Mouse (Mus musculus): Measurements from ENCODE around the gene 4933430I17Rik. TPM values are rescaled to one million over a fixed set of nuclear protein-coding genes. Genes with fewer than 3 reads are reported as not detected.
"Not testable (repeated sequence)": the region's sequence is repeated elsewhere in the genome, so short reads cannot be mapped to it uniquely, and the experiment has no call there.

4933430I17Rik gene
- polyA plus RNA-seq (2014; fragmentation: Nextera tagmentation; extraction: Ambion mirVana), result 0.11 and 0.41 TPM in 2 replicates

GRCm38 (mm10) chr4:62524651-62525488 lies at the start of gene 4933430I17Rik, which contains the start of gene Pole3:
Gene 4933430I17Rik (plus strand): TSS chr4:62525369.
Gene Pole3 (minus strand): TSS chr4:62525068.
- ATAC-seq (ENCODE audit: insufficient number of reproducible peaks, insufficient read depth, low FRiP score, low read depth), result peak; percentile 98
- Histone ChIP-seq H3K27me3 (ENCODE audit: control insufficient read depth, insufficient read depth, low read length) (no peaks in the 10 kb centered on the region), H3K27ac (replicated peaks in 1 of 2; ENCODE audit: control insufficient read depth in 1 of 2, insufficient read depth in 1 of 2, low read depth in 2 of 2, low read length in 2 of 2) (peak within 1 kb of the TSS; percentile 94 to 100), H3K4me2 (ENCODE audit: low read length) (peak within 1 kb of the TSS; percentile 70), H3K4me3 (ENCODE audit: control insufficient read depth in 1 of 2, insufficient read depth in 1 of 2, low read depth in 1 of 2, low read length in 2 of 2) (peak within 1 kb of the TSS; percentile 66 to 93), H3K4me1 (ENCODE audit: control insufficient read depth in 2 of 2, insufficient read depth in 2 of 2, low read length in 2 of 2) (peaks cover 3 to 7% of the 10 kb centered on the region in 2 experiments; a peak in 2 of 4 replicates), H3K9me3 (ENCODE audit: control insufficient read depth, low read length) (no peaks in the 10 kb centered on the region), H3K36me3 (ENCODE audit: control insufficient read depth, insufficient read depth, low read length) (peaks cover 23% of the 10 kb centered on the region), H3K9ac (ENCODE audit: low read length) (peak within 1 kb of the TSS; percentile 82)
- under 1% methylated on average over 59 of the region's 59 CpGs for WGBS

DNA sequence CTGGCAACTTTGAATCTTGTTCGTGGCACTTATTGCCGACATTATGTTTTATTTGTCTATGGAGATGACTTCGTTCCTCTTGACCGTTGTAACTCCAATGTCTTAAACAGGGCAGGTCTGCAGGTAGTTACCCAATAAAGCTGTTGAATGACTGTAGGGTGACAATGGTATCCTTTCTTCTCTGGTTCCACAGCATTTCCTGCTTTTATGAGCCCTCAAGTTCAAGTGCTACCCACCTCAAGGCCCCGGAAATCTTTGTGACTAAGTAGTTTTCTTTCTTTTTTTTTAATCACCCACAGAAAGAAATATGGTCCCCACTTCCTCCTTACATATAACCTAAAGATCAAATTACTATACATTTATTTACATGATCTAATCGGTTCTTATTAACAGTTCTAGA lies 49.4 kb upstream of the 4933430I17Rik start:
- ATAC-seq (ENCODE audit: insufficient number of reproducible peaks, insufficient read depth, low FRiP score, low read depth), result no peak
- WGBS, result 86% methylated on average over 6 of the region's 6 CpGs
- Histone ChIP-seq H3K9me3 (ENCODE audit: control insufficient read depth, low read length) (no peaks in the 10 kb centered on the region), H3K9ac (ENCODE audit: low read length) (no peak overlapping the region), H3K36me3 (ENCODE audit: control insufficient read depth, insufficient read depth, low read length) (no peaks in the 10 kb centered on the region), H3K4me2 (ENCODE audit: low read length) (no peak overlapping the region), H3K27ac (replicated peaks in 1 of 2; ENCODE audit: control insufficient read depth in 1 of 2, insufficient read depth in 1 of 2, low read depth in 2 of 2, low read length in 2 of 2) (no peak overlapping the region), H3K27me3 (ENCODE audit: control insufficient read depth, insufficient read depth, low read length) (no peaks in the 10 kb centered on the region), H3K4me1 (ENCODE audit: control insufficient read depth in 2 of 2, insufficient read depth in 2 of 2, low read length in 2 of 2) (peaks cover 0 to 7% of the 10 kb centered on the region in 2 experiments; a peak in 3 of 4 replicates), H3K4me3 (ENCODE audit: control insufficient read depth in 1 of 2, insufficient read depth in 1 of 2, low read depth in 1 of 2, low read length in 2 of 2) (no peak overlapping the region)

- no peaks in the 10 kb centered on the region for H3K36me3 ChIP-seq (ENCODE audit: control insufficient read depth, insufficient read depth, low read length)
- H3K4me1 ChIP-seq (ENCODE audit: control insufficient read depth in 2 of 2, insufficient read depth in 2 of 2, low read length in 2 of 2), result peaks cover 0 to 7% of the 10 kb centered on the region in 2 experiments; a peak in 3 of 4 replicates
- no peak overlapping the region for H3K4me2 ChIP-seq (ENCODE audit: low read length)
- no peaks in the 10 kb centered on the region for H3K27me3 ChIP-seq (ENCODE audit: control insufficient read depth, insufficient read depth, low read length)
- H3K4me3 ChIP-seq (ENCODE audit: control insufficient read depth in 1 of 2, insufficient read depth in 1 of 2, low read depth in 1 of 2, low read length in 2 of 2), result no peak overlapping the region
- ATAC-seq (ENCODE audit: insufficient number of reproducible peaks, insufficient read depth, low FRiP score, low read depth), result no peak
- no peak overlapping the region for H3K9ac ChIP-seq (ENCODE audit: low read length)
- 73% methylated on average over 6 of the region's 6 CpGs for WGBS
- H3K27ac ChIP-seq (replicated peaks in 1 of 2; ENCODE audit: control insufficient read depth in 1 of 2, insufficient read depth in 1 of 2, low read depth in 2 of 2, low read length in 2 of 2), result no peak overlapping the region
- no peaks in the 10 kb centered on the region for H3K9me3 ChIP-seq (ENCODE audit: control insufficient read depth, low read length)
These were observed 47.5 kb upstream of the 4933430I17Rik start for GRCm38 (mm10) chr4:62477542-62478244.

GRCm38 (mm10) chr4:62479593-62479936 lies 45.6 kb upstream of the 4933430I17Rik start:
- WGBS, result 13% methylated on average over 11 of the region's 11 CpGs
- not testable (repeated sequence) for H3K27me3 ChIP-seq (ENCODE audit: control insufficient read depth, insufficient read depth, low read length); H3K9me3 ChIP-seq (ENCODE audit: control insufficient read depth, low read length); ATAC-seq (ENCODE audit: insufficient number of reproducible peaks, insufficient read depth, low FRiP score, low read depth); H3K4me1 ChIP-seq (ENCODE audit: control insufficient read depth in 2 of 2, insufficient read depth in 2 of 2, low read length in 2 of 2); H3K27ac ChIP-seq (replicated peaks in 1 of 2; ENCODE audit: control insufficient read depth in 1 of 2, insufficient read depth in 1 of 2, low read depth in 2 of 2, low read length in 2 of 2); H3K36me3 ChIP-seq (ENCODE audit: control insufficient read depth, insufficient read depth, low read length); H3K9ac ChIP-seq (ENCODE audit: low read length)
- peak overlapping the region; percentile 41 to 51 for H3K4me3 ChIP-seq (ENCODE audit: control insufficient read depth in 1 of 2, insufficient read depth in 1 of 2, low read depth in 1 of 2, low read length in 2 of 2)
- peak overlapping the region; percentile 92 for H3K4me2 ChIP-seq (ENCODE audit: low read length)

GRCm38 (mm10) chr4:62479937-62480708 lies 45.0 kb upstream of the 4933430I17Rik start, which contains the start of gene Bspry:
Gene Bspry (plus strand): TSS chr4:62480053.
- peak; percentile 35 for ATAC-seq (ENCODE audit: insufficient number of reproducible peaks, insufficient read depth, low FRiP score, low read depth)
- peak within 1 kb of the TSS; percentile 38; the same call in 1 of the 2 replicates for H3K9ac ChIP-seq (ENCODE audit: low read length)
- H3K9me3 ChIP-seq (ENCODE audit: control insufficient read depth, low read length), result no peaks in the 10 kb centered on the region
- peak within 1 kb of the TSS; percentile 92 for H3K4me2 ChIP-seq (ENCODE audit: low read length)
- H3K36me3 ChIP-seq (ENCODE audit: control insufficient read depth, insufficient read depth, low read length), result no peaks in the 10 kb centered on the region
- no peaks in the 10 kb centered on the region for H3K27me3 ChIP-seq (ENCODE audit: control insufficient read depth, insufficient read depth, low read length)
- WGBS, result 2% methylated on average over 70 of the region's 71 CpGs
- peaks cover 0 to 7% of the 10 kb centered on the region in 2 experiments; a peak in 3 of 4 replicates for H3K4me1 ChIP-seq (ENCODE audit: control insufficient read depth in 2 of 2, insufficient read depth in 2 of 2, low read length in 2 of 2)
- peak within 1 kb of the TSS; percentile 41 to 51 for H3K4me3 ChIP-seq (ENCODE audit: control insufficient read depth in 1 of 2, insufficient read depth in 1 of 2, low read depth in 1 of 2, low read length in 2 of 2)
- H3K27ac ChIP-seq (replicated peaks in 1 of 2; ENCODE audit: control insufficient read depth in 1 of 2, insufficient read depth in 1 of 2, low read depth in 2 of 2, low read length in 2 of 2), result no peak within 1 kb of the TSS

GRCm38 (mm10) chr4:62480709-62481605 lies 44.2 kb upstream of the 4933430I17Rik start:
- Histone ChIP-seq H3K27me3 (ENCODE audit: control insufficient read depth, insufficient read depth, low read length) (no peaks in the 10 kb centered on the region), H3K4me2 (ENCODE audit: low read length) (0 out of 2 replicates have a peak overlapping the region, but pooled peaks have one; percentile 92), H3K9ac (ENCODE audit: low read length) (no peak overlapping the region), H3K4me1 (ENCODE audit: control insufficient read depth in 2 of 2, insufficient read depth in 2 of 2, low read length in 2 of 2) (peaks cover 0 to 7% of the 10 kb centered on the region in 2 experiments; a peak in 3 of 4 replicates), H3K36me3 (ENCODE audit: control insufficient read depth, insufficient read depth, low read length) (no peaks in the 10 kb centered on the region), H3K9me3 (ENCODE audit: control insufficient read depth, low read length) (no peaks in the 10 kb centered on the region), H3K4me3 (ENCODE audit: control insufficient read depth in 1 of 2, insufficient read depth in 1 of 2, low read depth in 1 of 2, low read length in 2 of 2) (no peak overlapping the region), H3K27ac (replicated peaks in 1 of 2; ENCODE audit: control insufficient read depth in 1 of 2, insufficient read depth in 1 of 2, low read depth in 2 of 2, low read length in 2 of 2) (no peak overlapping the region)
- 36% methylated on average over 10 of the region's 10 CpGs for WGBS
- ATAC-seq (ENCODE audit: insufficient number of reproducible peaks, insufficient read depth, low FRiP score, low read depth), result no peak
